ENCODE assay signal across 8 mouse cellular contexts in genomic region chr4:117867823-117868222, GRCm38 (mm10). TPM values are rescaled to one million over a fixed set of nuclear protein-coding genes. Genes with fewer than 3 reads are reported as not detected.
A peak's percentile ranks its signal among the peaks of the same experiment; 100 is the strongest.
DNase-seq lines count a peak whose midpoint lies in the region; ATAC-seq and TF ChIP-seq lines count a peak whose summit lies in the region.

No protein-coding gene starts in this region.

- H3K9me3 ChIP-seq in ES-E14 (ENCODE audit: control insufficient read depth, insufficient read depth, low read depth, low read length): no peaks in the 10 kb centered on the region
- H3K9me3 ChIP-seq in embryonic facial prominence, embryonic 10.5 days: no peaks in the 10 kb centered on the region
- H3K9me3 ChIP-seq in heart, embryonic 13.5 days: no peaks in the 10 kb centered on the region
- H3K9me3 ChIP-seq in megakaryocyte, embryonic 14.5 days: no peaks in the 10 kb centered on the region

- peak overlapping the region; percentile 47 for H3K4me2 ChIP-seq in heart, embryonic 13.5 days

- no peak overlapping the region for H3K27ac ChIP-seq in cerebellum, adult 2 months (ENCODE audit: insufficient read depth, low read length)
- H3K27ac ChIP-seq in ES-E14 (ENCODE audit: insufficient read depth, low read depth, low read length, poor library complexity, severe bottlenecking): no peak overlapping the region
- H3K27ac ChIP-seq in embryonic facial prominence, embryonic 10.5 days (replicated peaks): peak overlapping the region; percentile 51; the same call in 1 of the 2 replicates
- no peak overlapping the region for H3K27ac ChIP-seq in heart, embryonic 13.5 days (replicated peaks)

- peak; percentile 69 for TF ChIP-seq CTCF in cerebellum, adult 2 months (IDR thresholded peaks at IDR 0.05; ENCODE audit: borderline replicate concordance, insufficient read depth, low read depth, low read length)

- no peak overlapping the region for H3K9ac ChIP-seq in ES-E14 (ENCODE audit: insufficient read depth, low read depth, low read length, poor library complexity, severe bottlenecking)
- no peak overlapping the region for H3K9ac ChIP-seq in heart, embryonic 13.5 days

- DNase-seq in cerebellum, adult 2 months: peak in 1 of 2 experiments; percentile 63
- no peak for DNase-seq in cerebellum, adult 11 months
- DNase-seq in ES-E14 (ENCODE audit: low read depth, low spot score): peak; percentile 51
- peak; percentile 76 for DNase-seq in embryonic facial prominence, embryonic 10.5 days (ENCODE audit: low spot score)
- DNase-seq in kidney, postnatal 36 days: peak; percentile 47 to 82
- peak; percentile 67 for DNase-seq in splenic B cell, adult 2 months (ENCODE audit: low read depth, low spot score)

- H3K4me3 ChIP-seq in cerebellum, adult 2 months (replicated peaks; ENCODE audit: insufficient read depth, low read depth, low read length): no peak overlapping the region
- peak overlapping the region in 1 of 2 experiments; percentile 39; a peak in 1 of 4 replicates for H3K4me3 ChIP-seq in ES-E14 (ENCODE audit: insufficient read depth in 1 of 2, low read depth in 1 of 2, low read length in 2 of 2, poor library complexity in 1 of 2, severe bottlenecking in 1 of 2)
- peak overlapping the region; percentile 28; the same call in 1 of the 2 replicates for H3K4me3 ChIP-seq in embryonic facial prominence, embryonic 10.5 days
- H3K4me3 ChIP-seq in heart, embryonic 13.5 days: no peak overlapping the region
- peak overlapping the region; percentile 75 for H3K4me3 ChIP-seq in megakaryocyte, embryonic 14.5 days (replicated peaks)

- H3K4me1 ChIP-seq in cerebellum, adult 2 months (ENCODE audit: control insufficient read depth, insufficient read depth, low read length): 0 out of 2 replicates have a peak, but pooled peaks cover 3% of the 10 kb centered on the region
- H3K4me1 ChIP-seq in ES-E14 (ENCODE audit: control insufficient read depth in 2 of 2, insufficient read depth in 2 of 2, low read length in 2 of 2, poor library complexity in 1 of 2): peaks cover 0 to 13% of the 10 kb centered on the region in 2 experiments; a peak in 2 of 4 replicates
- peaks cover 64% of the 10 kb centered on the region for H3K4me1 ChIP-seq in embryonic facial prominence, embryonic 10.5 days
- H3K4me1 ChIP-seq in heart, embryonic 13.5 days: peaks cover 33% of the 10 kb centered on the region
- peaks cover 17% of the 10 kb centered on the region for H3K4me1 ChIP-seq in megakaryocyte, embryonic 14.5 days

- no peak for ATAC-seq in heart, embryonic 13.5 days (ENCODE audit: extremely low read depth, insufficient number of reproducible peaks, low FRiP score, low TSS enrichment)

- in situ Hi-C loops in ES-E14 (cut with MboI; ENCODE audit: low sequenced_read_pairs in 2 of 2, unreplicated experiment in 2 of 2): no loop called here

- no peak for TF ChIP-seq POLR2A in cerebellum, adult 2 months (IDR thresholded peaks at IDR 0.05; ENCODE audit: borderline replicate concordance, insufficient read depth, low read length)

- WGBS in cerebellum, adult 2 months: 23% methylated on average over 24 of the region's 24 CpGs
- 19% methylated on average over 24 of the region's 24 CpGs for WGBS in embryonic facial prominence, embryonic 10.5 days
- WGBS in heart, embryonic 13.5 days: 15% methylated on average over 24 of the region's 24 CpGs

- H3K27me3 ChIP-seq in cerebellum, adult 2 months (ENCODE audit: control insufficient read depth, insufficient read depth, low read length): no peaks in the 10 kb centered on the region
- H3K27me3 ChIP-seq in embryonic facial prominence, embryonic 10.5 days (replicated peaks; ENCODE audit: low read depth, poor library complexity, severe bottlenecking): peaks cover 18% of the 10 kb centered on the region
- H3K27me3 ChIP-seq in heart, embryonic 13.5 days (replicated peaks): peaks cover 31% of the 10 kb centered on the region
- H3K27me3 ChIP-seq in megakaryocyte, embryonic 14.5 days (replicated peaks): peaks cover 92% of the 10 kb centered on the region
- H3K27me3 ChIP-seq in splenic B cell, adult 2 months (ENCODE audit: control insufficient read depth, insufficient read depth, low read length, poor library complexity, severe bottlenecking): no peaks in the 10 kb centered on the region

- H3K36me3 ChIP-seq in ES-E14 (ENCODE audit: control insufficient read depth, insufficient read depth, low read length, poor library complexity, severe bottlenecking): peaks cover 7% of the 10 kb centered on the region; the same call in 1 of the 2 replicates
- peaks cover 11% of the 10 kb centered on the region; the same call in 1 of the 2 replicates for H3K36me3 ChIP-seq in embryonic facial prominence, embryonic 10.5 days (replicated peaks)
- H3K36me3 ChIP-seq in heart, embryonic 13.5 days: peaks cover 4% of the 10 kb centered on the region
- H3K36me3 ChIP-seq in megakaryocyte, embryonic 14.5 days (replicated peaks; ENCODE audit: low read length): no peaks in the 10 kb centered on the region
- no peaks in the 10 kb centered on the region for H3K36me3 ChIP-seq in splenic B cell, adult 2 months (ENCODE audit: control insufficient read depth, insufficient read depth, low read length, poor library complexity, severe bottlenecking)

TF ChIP-seq in ES-E14, 5 proteins besides CTCF, POLR2A, EP300 and RAD21:
- no peak for TF ChIP-seq ZC3H11A (IDR thresholded peaks at IDR 0.05; ENCODE audit: borderline replicate concordance, low read depth, low read length)
- no peak for TF ChIP-seq CHD2 (IDR thresholded peaks at IDR 0.05; ENCODE audit: low read depth, low read length)
- TF ChIP-seq HCFC1 (IDR thresholded peaks at IDR 0.05; ENCODE audit: borderline replicate concordance, insufficient read depth, low read length): no peak

RNA-seq across cellular contexts. Expression of gene Ccdc24, which starts 4.5 kb away (rescaled TPM):
- polyA plus RNA-seq in cerebellum, adult 2 months (2012; rRNA removed): 1.8 and 3.4 TPM in 2 replicates
- total RNA-seq in ES-E14 (2012; rRNA removed): 1.0 and 3.1 TPM in 2 replicates
- 1.4 and 1.7 TPM in 2 replicates for polyA plus RNA-seq in embryonic facial prominence, embryonic 10.5 days (2016; fragmentation: Nextera tagmentation; extraction: Ambion mirVana)
- polyA plus RNA-seq in heart, embryonic 13.5 days (2015; fragmentation: Nextera tagmentation; extraction: Ambion mirVana): 0.74 and 1.1 TPM in 2 replicates
- not detected in 2 replicates for polyA plus RNA-seq in megakaryocyte, embryonic 14.5 days (2012; ENCODE audit: insufficient read depth, low replicate concordance)

RNA-seq across cellular contexts. Expression of gene B4galt2, which starts 15.5 kb away (rescaled TPM):
- 41.0 and 42.0 TPM in 2 replicates for polyA plus RNA-seq in cerebellum, adult 2 months (2012; rRNA removed)
- 11.1 and 11.2 TPM in 2 replicates for total RNA-seq in ES-E14 (2012; rRNA removed)
- polyA plus RNA-seq in embryonic facial prominence, embryonic 10.5 days (2016; fragmentation: Nextera tagmentation; extraction: Ambion mirVana): 24.7 and 27.2 TPM in 2 replicates
- 13.5 and 13.9 TPM in 2 replicates for polyA plus RNA-seq in heart, embryonic 13.5 days (2015; fragmentation: Nextera tagmentation; extraction: Ambion mirVana)
- polyA plus RNA-seq in megakaryocyte, embryonic 14.5 days (2012; ENCODE audit: insufficient read depth, low replicate concordance): 1.5 TPM in 1 of 2 replicates, not detected in the other

RNA-seq across cellular contexts. Expression of gene Atp6v0b, which starts 19.3 kb away (rescaled TPM):
- 669 and 676 TPM in 2 replicates for polyA plus RNA-seq in cerebellum, adult 2 months (2012; rRNA removed)
- total RNA-seq in ES-E14 (2012; rRNA removed): 267 and 398 TPM in 2 replicates
- polyA plus RNA-seq in embryonic facial prominence, embryonic 10.5 days (2016; fragmentation: Nextera tagmentation; extraction: Ambion mirVana): 157 and 162 TPM in 2 replicates
- 188 and 220 TPM in 2 replicates for polyA plus RNA-seq in heart, embryonic 13.5 days (2015; fragmentation: Nextera tagmentation; extraction: Ambion mirVana)
- 395 and 493 TPM in 2 replicates for polyA plus RNA-seq in megakaryocyte, embryonic 14.5 days (2012; ENCODE audit: insufficient read depth, low replicate concordance)

RNA-seq across cellular contexts. Expression of gene Dph2, which starts 24.0 kb away (rescaled TPM):
- 16.6 and 18.0 TPM in 2 replicates for polyA plus RNA-seq in cerebellum, adult 2 months (2012; rRNA removed)
- total RNA-seq in ES-E14 (2012; rRNA removed): 25.1 and 36.1 TPM in 2 replicates
- polyA plus RNA-seq in embryonic facial prominence, embryonic 10.5 days (2016; fragmentation: Nextera tagmentation; extraction: Ambion mirVana): 24.8 and 26.6 TPM in 2 replicates
- polyA plus RNA-seq in heart, embryonic 13.5 days (2015; fragmentation: Nextera tagmentation; extraction: Ambion mirVana): 10.9 and 11.6 TPM in 2 replicates
- polyA plus RNA-seq in megakaryocyte, embryonic 14.5 days (2012; ENCODE audit: insufficient read depth, low replicate concordance): 3.1 and 9.9 TPM in 2 replicates

RNA-seq across cellular contexts. Expression of gene Slc6a9, which starts 33.5 kb away (rescaled TPM):
- 178 and 197 TPM in 2 replicates for polyA plus RNA-seq in cerebellum, adult 2 months (2012; rRNA removed)
- total RNA-seq in ES-E14 (2012; rRNA removed): 6.9 and 23.5 TPM in 2 replicates
- 8.2 and 10.2 TPM in 2 replicates for polyA plus RNA-seq in embryonic facial prominence, embryonic 10.5 days (2016; fragmentation: Nextera tagmentation; extraction: Ambion mirVana)
- 8.4 and 10.6 TPM in 2 replicates for polyA plus RNA-seq in heart, embryonic 13.5 days (2015; fragmentation: Nextera tagmentation; extraction: Ambion mirVana)
- polyA plus RNA-seq in megakaryocyte, embryonic 14.5 days (2012; ENCODE audit: insufficient read depth, low replicate concordance): 8.5 and 9.7 TPM in 2 replicates

Comparison
In these comparisons a context has a peak if more than half of its experiments do, and no peak if none do; other contexts are left out.
1. H3K4me3 ChIP-seq: peak in embryonic facial prominence, embryonic 10.5 days (single experiment) and megakaryocyte, embryonic 14.5 days (single experiment); none in cerebellum, adult 2 months (single experiment) and heart, embryonic 13.5 days (single experiment).